Mouse (Mus musculus): Measurements from ENCODE around the gene Macrod2.
A peak's percentile ranks its signal among the peaks of the same experiment; 100 is the strongest.

The Macrod2 gene

DNA sequence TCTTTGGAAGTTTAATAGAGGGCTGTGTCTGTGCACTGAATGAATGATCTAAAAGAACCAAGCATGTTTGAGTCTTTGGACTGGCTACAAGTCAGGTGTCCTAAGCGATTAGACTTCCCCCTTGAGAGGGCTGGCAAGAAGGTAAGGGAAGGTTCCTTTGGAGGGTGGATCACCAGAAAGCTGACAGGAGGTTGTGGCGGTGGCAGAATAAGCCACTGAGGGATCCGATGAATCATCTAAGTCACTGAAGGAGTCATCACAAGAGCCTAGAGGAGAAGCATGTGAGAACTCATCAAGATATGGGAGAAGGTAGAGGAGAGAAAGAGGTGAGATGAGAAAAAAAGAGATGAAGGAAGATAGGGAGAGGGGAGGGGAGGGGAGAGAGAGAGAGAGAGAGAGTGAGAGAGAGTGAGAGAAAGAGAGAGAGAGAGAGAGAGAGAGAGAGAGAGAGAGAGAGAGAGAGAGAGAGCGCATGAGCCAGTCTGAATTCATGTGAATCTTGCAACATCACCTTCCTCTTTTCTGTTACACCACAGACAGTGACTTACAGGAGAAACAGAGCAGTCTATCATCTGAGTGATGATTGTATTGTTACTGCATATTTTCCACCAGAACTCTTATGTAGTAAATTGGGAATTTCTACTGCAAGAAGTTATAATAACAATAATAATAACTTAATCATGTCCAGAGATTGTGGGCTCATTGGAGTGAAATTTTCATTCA is 398.9 kb downstream of the Macrod2 start:
- no peak for DNase-seq (ENCODE audit: low spot score)

DNA sequence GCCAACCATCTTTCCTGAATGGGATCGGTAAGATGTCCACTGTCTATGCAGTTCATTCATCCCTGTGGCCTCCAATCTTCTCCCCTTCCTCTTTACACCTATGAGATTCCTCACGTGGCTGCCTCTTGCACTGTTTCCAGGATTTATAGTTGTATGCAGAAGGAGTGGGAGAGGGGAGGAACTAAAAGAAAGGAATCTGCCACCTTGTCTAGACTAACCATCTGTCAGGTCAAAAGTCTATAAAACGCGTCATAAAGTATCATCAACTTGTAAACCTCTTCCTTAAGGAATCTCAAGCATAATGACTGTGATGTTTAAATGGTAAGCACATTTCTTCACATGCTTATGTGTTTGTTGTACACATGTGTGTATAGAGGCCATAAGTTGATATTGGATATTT is 416.6 kb downstream of the Macrod2 start:
- DNase-seq (ENCODE audit: low spot score), result no peak

DNA sequence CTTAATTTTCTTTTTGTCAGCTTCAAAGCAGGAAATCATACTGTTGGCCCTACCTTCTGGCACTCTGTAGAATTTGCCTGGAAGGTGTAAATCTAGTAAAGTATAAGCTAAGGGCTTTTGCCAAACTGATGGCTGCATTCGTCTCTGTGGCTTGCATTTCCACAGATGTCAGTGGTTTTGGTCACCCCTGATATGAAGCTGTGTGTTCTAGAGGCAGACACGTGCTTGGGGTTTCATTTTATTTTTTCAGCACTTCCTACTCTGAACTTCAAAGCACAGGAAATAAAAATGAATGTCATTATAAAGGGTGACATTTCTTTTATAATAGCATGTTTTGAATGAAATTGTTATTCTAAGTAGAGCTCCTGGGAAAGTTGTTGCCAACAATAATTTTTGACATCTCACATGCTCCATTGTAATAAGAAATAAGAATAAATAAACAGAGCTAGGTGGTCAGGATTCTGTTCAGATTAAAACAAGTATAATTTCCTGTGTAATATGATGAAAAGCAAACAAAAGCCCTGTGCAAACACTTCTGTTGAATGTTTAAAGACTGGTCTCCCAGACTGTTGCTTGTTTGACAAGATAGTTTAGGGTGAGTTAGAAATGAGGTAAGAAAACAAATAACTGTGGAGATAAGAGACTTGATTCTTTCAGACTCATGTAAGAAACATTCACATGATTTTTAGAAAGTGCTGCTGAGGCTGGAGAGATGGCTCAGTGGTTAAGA is 424.4 kb downstream of the Macrod2 start:
- no peak for DNase-seq (ENCODE audit: low spot score)

DNA sequence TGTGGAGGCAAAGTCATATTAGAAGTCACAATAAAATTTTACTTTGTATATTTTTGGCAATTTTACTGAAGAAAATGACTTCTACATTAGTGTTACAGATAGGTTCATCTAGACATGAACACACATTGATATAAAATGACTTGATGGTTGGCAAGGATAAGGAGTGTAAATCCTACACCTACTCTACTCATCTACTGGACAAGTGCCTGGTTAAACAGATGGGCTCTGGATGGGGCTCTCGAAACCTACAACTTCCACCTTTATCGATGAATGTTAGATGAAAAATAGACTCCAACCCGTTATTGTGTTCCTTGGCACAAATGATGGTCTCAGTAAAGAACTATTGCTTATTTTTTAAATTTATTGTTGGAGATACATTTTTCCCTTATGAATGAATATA is 427.3 kb downstream of the Macrod2 start:
- DNase-seq (ENCODE audit: low spot score), result no peak

DNA sequence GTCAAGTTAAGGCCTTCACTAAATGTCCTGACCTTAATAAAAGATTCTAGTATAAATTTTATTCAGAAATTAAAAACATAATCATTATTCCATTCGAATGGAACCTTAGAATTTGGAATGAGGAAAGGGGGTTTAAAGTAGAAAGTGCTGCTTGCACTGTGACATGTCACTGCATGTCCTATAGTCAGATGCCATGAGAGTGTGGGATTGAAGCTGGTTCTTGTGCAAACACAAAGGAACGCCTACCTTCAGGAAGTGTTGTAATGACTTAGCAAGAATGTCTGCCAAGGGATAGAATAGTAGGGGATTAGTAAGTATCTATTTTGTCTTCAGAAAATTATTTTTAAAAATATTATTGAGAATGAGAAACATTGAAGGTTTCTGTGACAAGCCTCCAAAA is 431.1 kb downstream of the Macrod2 start:
- DNase-seq (ENCODE audit: low spot score), result no peak

DNA sequence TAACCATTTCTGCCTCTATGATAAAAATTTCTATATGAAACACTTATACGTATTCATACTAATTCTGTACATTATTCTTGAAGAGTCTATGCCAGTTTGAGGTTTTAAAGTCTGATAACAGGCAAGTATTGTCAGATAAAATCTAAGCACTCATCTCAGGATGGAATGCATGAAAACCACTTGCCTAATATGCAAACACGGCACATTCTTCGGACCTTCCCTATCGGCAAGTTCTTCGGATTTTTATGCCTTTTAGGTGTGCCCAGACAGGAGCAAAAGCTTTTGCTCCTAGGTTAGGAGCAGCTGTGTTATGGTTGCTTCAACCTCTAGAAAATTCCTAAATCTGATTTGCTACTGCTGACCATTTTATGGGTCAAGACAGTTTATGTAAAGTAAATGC is 433.8 kb downstream of the Macrod2 start:
- DNase-seq (ENCODE audit: low spot score), result no peak

DNA sequence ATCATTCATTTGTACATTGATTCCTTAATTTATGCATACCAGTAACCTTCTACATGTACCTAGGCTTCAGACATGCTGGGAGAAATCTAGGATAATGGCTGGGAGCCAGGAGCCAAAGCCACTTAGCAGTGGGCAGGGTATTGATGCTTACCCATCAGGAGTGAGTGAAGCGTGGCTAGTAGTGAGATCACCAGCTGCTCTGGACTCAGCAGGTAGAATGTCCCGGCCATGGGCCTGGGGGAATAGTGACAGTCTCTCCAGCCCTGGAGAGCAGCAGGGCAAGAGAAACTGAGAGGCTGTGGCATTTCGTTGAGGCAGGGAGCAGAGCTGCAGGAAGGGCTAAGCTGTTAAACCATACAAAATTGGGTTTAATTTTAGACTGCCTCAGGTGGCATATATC is 435.0 kb downstream of the Macrod2 start:
- no peak for DNase-seq (ENCODE audit: low spot score)

DNA sequence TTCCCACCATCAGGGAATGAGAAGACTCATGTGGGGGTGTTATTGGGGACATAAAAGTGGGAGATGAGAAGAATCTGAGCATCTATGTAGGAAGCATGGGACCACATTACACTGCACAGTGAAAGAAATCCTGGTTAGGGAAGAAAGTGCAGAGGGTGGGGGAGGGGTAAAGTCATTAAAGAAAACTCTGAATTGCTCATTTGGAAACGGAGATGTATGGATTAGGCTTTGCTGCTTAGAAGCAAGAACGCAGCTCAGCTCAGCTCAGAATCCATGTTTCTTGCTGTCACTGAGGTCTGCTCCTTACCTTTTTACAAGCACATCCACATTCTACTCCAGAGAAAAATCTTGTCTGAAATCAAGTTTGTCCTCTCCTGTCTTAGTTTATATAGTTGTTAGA is 444.3 kb downstream of the Macrod2 start:
- no peak for DNase-seq (ENCODE audit: low spot score)

DNA sequence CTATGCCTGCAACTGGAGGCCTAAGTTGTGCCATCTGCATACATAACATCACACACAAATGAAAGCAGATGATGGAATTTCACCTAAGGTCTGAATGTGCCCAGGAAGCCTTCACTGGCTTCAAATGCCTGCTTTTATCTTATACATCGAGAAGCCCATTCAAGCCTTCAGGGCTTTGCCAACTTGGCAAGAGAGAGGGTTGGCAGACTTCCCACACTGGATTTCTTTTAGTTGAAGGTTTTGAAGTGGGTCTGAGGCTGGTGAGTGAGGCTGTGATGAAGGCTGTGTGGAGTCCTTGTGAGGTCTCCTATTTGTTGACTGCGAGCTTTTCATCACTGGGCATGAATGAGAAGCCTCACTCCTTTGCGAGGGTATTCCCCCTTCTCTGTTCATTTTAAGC is 444.8 kb downstream of the Macrod2 start:
- DNase-seq (ENCODE audit: low spot score), result peak; percentile 51

DNA sequence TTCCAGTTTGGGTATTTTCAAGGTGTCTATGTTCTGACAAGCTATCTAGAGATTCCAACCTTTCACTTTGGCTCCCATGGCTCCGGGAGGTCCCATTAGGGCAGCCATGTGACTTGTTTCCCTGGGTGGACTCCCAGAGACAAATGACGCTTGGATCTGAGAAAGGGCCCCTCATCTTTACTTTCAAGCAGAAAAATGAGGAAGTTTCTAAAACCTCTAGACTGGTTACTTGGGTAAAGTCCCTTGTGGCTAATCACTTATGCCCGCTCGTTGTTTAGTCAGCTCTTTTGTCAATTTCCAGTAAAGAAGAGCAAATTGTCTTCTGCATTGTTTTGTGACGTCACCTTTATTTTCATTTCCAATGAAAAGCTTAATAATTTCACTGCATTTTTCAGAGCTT is 448.9 kb downstream of the Macrod2 start:
- DNase-seq (ENCODE audit: low spot score), result no peak

DNA sequence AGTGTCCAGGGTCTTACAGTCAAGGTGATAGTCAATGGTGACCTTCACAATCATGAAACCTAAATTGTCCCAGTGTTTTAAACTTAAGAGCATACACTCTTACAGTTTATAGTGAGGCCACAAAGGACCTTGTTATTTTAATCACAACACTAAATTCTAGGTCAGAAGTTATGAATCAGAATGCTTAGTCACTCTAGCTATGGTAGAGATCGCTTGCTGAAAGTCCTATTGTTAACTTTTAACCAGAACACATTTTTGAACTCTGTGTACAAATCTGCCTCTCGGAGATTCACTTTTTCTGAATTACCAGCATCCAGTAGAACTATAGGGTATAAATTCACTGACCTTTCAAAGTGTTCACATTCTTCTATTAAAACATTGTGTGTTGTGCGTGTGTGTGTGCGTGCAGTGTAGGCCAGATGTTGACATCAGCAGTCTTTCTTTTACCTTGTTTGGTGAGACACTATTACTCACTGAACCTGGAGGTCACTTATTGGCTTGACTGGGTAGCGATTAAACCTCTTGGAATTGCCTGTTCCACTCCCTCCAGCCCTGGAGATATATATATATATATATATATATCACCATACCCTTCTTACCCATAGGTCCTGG is 452.8 kb downstream of the Macrod2 start:
- DNase-seq (ENCODE audit: low spot score), result no peak

DNA sequence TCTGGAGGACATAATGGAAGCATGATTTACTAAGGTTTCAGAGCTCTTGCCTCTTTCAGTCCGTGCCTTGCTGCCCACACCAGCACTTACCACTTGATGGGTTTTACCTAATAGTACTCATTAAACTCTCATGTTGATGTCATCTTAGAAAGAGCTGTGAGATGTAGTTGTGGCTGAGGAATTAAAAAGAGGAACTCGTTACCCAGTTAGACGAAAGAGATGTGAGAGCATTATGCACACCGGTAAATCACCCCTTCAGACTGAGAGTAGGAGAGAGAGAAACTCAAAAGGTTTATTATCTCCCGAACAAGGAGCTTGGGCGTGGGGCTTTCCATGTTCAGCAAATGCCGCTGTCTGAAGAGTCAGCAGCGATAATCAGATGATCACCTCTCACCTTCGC is 458.4 kb downstream of the Macrod2 start:
- no peak for DNase-seq (ENCODE audit: low spot score)

DNA sequence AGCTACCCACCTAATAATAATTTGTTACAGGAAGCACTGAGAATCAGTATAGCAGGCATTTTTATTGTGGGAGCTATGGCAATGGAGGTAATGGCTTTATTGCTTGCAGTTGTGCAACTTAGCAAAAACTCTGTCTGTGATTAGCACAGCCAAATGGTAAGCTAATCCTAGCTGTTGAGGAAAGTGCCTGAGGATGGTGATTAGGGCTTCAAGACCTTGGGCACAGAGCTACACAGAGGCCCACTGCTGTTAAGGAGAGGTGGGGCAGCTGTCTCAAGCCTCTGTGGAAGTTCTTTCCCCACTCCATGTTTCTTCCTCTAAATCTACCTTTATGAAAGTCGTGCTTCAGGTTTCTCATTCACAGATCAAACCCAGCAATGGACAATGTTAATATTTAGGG is 466.2 kb downstream of the Macrod2 start:
- DNase-seq (ENCODE audit: low spot score), result no peak

DNA sequence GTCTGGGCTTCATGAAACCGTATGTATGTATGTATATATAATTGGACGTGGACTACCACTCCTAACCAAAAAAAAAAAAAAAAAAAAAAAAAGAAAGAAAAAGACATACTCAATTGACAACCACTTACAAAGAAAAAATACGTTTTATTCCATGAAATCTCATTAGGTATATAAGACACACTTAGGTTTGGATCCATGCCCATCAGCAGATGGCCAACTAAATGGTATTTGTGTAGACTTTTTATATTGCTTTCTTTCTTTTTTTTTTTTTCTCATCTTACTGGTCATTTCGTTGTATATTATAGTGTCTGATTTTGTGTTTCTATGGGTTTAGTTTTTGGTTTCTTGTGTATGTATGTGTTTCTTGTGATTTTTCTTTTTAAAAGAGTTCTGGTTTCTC is 467.6 kb downstream of the Macrod2 start:
- DNase-seq (ENCODE audit: low spot score), result no peak

DNA sequence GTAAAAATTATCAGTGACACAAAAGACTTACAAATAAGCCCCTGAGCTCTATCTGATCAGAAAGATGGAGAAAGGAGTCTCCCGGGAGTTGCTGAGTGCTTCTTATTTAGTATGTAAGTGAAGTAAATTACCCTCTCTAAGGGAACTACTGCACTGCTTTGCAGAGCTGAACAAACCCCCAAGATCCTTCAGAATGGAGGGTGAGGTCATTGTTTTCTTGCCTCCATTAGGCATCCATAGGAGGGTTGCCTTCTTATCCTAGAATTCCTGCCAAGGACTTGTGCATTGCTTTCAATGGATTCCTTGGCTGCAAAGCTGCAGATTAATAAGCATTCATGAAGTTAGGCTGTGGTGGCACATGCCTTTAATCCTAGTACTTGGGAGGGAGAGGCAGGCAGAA is 470.5 kb downstream of the Macrod2 start:
- DNase-seq (ENCODE audit: low spot score), result no peak

DNA sequence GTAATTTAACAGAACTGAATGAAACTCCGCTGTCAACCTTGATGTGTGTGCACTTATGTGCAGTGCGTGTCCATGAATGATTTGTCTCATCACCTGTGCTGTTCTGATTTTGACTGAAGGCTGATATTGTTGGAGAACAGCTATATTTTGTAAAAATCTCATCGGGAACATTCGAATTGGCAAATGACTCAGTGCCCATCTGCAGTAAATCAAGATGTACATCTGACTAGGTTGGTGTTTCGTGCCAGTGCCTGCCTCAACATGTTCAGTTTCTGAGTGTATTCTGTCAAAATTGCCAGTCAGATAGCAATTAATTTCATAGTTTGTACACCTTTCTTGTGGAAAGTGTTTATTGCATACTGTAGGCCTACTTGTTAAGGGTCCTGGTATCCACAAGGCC is 472.0 kb downstream of the Macrod2 start:
- DNase-seq (ENCODE audit: low spot score), result no peak

DNA sequence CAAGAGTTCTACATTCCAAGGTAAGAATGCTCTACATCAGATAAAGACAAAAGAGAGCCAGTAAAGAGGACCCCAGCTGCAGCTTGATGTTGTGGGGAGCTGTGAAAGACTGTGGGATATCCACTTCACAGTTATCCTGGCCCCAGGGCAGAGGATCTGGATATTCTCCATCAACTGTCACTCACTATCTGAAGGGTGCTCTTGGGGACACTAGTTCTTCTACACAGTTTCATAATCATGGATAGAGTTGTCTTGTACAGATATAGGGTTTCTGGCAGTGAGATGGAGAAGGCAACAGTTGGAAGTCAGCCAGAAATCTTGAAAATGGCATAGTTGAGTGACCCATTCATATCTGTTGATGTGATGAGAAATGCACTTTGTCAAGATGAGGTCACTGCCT is 490.1 kb downstream of the Macrod2 start:
- DNase-seq (ENCODE audit: low spot score), result no peak

DNA sequence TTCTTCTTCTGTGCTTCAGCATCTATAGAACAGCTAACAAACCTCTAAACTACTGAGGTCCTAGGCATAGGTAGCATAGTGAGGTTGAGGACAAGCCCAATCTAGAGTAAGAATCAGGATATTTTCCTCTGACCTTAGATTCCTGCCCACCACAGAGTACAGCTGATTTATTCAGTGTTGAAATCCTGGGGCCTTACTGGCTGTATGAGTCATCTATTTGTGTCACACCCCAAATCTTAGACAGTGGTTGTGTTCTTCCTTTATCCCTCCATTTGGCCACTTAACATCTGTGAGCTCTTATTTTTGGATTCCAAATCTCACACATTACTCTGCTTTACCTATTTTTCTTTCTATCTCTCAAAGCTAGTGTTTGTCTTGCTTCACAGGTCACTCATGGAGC is 495.6 kb downstream of the Macrod2 start:
- no peak for DNase-seq (ENCODE audit: low spot score)

DNA sequence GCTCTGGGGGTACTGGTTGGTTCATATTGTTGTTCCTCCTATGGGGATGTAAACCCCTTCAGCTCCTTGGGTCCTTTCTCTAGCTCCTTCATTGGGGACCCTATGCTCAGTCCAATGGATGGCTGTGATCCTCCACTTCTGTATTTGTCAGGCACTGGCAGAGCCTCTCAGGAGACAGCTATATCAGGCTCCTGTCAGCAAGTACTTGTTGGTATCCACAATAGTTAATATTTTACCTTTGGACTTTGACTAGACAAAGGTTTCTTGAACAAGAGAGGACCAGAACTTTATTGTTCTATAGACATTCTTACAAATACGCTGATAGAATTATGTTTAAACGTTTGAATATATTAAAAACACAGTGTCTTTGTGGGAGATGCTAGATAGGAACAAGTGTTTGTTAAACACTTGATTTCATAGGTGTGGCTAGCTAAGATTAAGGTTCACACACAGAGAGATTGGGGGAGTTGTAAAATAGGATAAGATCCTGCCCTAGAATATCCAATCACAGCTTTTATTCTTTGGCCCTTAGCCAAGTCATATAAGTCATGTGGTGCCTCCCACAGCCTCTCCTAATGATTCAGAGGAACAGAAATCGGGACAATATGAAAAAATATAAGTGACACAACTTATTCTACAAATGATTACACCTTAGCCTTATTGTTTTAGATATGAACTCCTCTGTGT is 501.4 kb downstream of the Macrod2 start:
- DNase-seq (ENCODE audit: low spot score), result no peak

DNA sequence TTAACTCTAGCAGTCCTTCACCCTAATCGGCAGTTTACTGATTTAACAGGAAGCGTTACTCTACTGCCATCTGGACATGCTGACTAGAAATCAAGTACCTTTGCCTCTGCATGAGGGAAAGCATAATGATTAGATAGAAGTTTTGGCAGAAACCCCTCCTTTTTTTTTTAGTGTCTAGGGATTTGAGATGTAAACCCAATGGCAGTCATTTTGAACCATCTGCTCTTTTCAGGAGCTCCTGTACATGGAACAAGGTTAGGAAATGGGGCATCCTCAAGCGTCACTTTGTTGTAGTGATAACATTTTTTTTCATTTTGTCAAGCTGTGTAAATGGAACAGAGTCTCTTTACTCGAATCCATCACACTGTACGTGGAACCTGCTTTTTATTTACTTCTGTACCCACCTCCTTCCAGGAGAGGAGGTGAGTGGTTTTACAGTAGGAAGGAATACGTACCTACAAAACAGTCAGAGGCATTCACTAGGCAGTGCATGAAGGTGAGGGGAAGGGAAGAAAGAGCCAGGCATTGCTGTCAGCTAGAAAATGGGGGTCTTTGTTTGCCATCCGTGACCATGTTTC is 503.4 kb downstream of the Macrod2 start:
- DNase-seq (ENCODE audit: low spot score), result no peak

DNA sequence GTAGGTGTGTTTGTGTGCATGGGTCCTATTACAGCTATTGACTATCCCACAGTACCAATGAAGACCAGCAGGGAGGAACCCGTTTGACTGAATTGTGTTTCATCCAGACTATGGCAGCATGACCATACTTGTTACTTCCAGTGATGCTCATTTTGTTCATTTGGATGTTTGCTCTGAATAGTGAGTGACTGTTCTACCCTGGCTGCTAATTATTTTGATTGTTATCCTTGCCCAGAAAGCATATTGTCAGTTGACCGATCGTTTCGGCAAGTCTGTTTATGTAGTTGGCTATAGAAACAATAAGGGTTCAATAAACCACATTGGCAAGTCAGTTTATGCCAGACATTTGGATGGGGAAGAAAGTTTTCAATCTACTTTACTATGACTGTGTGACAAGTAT is 510.2 kb downstream of the Macrod2 start:
- no peak for DNase-seq (ENCODE audit: low spot score)

DNA sequence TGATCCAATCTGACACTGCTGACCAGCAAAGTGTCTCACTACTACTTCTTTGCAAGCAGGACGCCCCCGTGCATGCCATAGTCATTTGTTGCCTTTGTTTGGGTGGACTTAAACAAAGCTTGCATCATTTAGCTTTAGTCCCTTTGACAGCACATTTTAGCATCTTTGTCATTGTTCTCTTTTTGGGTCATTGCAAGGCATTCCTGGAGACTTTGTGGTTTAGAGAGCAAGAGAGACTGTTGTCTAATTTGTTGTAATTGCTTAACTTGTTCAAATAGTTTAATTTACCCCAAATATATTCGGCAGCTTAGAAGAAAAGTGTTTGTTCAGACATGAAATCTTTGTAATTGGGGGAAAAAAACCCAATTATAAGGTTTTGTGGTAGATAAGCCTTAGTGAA is 511.0 kb downstream of the Macrod2 start:
- DNase-seq (ENCODE audit: low spot score), result no peak

DNA sequence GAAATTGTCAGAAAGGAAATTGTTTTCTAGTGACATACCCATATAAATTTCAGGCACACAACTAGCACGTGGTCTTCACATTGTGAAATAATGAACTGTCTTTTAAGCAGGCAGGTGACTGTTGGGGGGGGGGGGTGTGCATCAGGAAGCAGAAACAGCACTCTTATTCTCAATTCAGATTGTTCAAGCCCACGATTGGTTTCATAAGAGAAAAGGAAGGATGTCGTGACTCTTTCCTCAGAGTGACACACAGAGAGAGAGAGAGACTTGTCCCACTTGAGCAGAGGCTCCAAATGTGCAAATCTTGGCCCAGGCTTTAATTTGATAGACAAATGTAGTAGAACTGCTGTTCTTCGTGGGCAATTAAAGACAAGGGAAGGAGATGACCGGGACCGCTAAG is 516.4 kb downstream of the Macrod2 start:
- no peak for DNase-seq (ENCODE audit: low spot score)

Data from testis, postnatal 10 days (tissue).